Mouse (Mus musculus): Measurements from ENCODE around the gene Atf6b.

Gene Atf6b

DNA sequence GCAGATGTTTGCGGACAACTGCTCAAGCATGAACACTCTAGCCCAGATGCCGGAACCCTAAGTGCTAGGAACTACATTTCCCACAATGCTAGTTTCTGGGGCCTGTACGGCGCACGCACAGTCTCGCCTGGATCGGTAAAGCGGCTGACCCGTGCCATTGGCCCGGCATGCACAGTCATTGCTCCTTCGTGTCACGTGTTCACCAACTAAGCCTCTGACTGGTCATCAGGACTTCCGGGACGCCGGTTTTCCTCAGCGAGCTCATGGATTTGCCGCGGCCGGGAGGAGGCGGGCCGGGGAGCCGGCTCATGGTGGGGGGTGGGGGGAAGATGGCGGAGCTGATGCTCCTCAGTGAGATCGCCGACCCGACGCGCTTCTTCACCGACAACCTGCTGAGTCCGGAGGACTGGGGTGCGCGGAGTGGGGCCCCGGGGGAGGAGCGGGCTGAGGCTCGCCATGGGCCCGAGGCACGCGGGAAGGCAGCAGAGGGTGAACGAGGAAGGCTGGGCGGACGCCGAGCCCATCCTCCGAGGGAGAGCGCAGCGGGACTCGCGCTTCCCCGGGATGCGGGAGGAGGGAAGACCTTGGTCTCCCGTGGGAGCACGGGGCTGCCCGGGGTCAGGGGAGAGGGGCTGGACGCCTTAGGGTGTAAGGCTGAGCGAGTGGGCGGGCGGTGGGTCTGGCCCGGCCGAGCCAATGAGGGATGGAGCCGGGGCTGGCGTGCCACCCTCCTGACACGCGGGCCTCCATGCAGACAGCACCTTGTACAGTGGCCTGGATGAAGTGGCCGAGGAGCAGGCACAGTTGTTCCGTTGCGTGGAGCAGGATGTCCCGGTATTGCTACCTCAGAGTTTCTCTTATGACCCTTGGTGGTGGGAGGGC, at the start of gene Atf6b:
Gene Atf6b (plus strand): TSS at position 241 of the 882 bp plus-strand sequence.
- in situ Hi-C loops (cut with MboI, MseI), result loop anchor here (10.0 kb wide), 1 partner anchor 612 kb away; the partner anchor contains the start of genes Col11a2, Rxrb and Slc39a7

DNA sequence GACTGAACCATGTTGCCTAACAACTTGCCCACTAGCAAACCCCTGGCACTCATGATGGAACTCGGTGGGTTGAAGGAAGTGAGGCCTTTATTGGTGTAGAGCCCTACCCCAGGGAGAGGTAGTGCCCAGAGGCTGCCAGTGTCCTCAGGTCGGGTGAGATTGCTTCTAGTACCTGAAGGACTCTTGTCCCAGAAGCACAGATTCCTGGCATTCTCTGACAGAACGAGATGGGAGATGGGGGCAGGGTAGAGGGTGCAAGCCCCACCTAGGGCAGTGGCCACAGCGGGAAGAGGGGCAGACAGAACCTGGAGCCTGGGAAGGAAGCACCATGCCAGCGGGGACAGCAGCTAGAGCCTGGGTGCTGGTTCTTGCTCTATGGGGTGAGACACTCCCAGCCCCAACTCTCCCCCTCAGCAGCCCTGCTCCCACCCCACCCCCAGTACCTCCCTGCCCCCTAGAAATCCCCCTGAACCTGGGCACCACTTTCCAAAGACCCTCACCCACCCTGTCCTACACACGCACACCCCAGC, 49.3 kb upstream of the Atf6b start, which contains the start of gene Ager:
Gene Ager (plus strand): TSS at position 297 of the 530 bp plus-strand sequence.
- in situ Hi-C loops (cut with MboI, MseI), result no loop called here

GRCm38 (mm10) chr17:34599891-34600290, 47.1 kb upstream of the Atf6b start:
- in situ Hi-C loops (cut with MboI, MseI), result loop anchor here (25.0 kb wide), 1 partner anchor 688 kb away; the partner anchor contains the start of genes Daxx, Platr17, Tapbp and Zbtb22

GRCm38 (mm10) chr17:34601796-34602195, 45.1 kb upstream of the Atf6b start:
- in situ Hi-C loops (cut with MboI, MseI), result loop anchor here (25.0 kb wide), 1 partner anchor 689 kb away; the partner anchor contains the start of genes Daxx, Platr17, Tapbp and Zbtb22

DNA sequence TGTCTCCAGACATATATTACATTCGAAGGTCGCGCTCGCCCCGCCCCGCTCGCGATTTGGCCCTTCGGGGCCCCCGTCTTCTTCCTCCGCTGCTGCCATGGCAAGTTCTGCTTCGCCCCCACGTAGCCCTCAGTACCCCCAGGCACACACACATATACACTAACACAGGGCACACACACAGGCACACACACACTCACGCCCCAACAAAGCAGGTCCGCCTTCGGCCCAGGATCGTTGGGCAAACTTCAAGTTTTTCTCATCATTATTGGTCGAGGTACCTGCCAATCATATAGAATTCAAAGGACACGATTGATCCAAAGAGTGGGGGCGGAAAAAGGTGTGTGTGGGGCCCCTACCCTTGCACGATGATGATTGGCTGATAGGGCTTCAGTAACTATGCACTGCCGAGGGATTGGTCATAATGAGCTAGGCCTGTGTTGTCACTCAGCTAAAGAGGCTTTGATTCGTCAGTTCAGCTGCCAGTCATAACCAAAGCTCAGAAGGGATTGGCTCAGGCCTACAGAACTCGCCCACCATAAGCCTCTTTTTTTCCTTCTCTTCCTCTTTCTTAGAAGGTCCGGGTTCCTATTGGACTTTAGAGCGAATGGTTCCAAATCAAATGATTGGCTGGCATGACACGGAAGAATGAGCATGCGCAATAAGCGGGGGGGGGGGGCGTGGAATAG, 43.4 kb upstream of the Atf6b start, which contains the start of gene Rnf5:
Gene Rnf5 (minus strand): TSS at position 316 of the 686 bp plus-strand sequence.
- in situ Hi-C loops (cut with MboI, MseI), result loop anchor here (25.0 kb wide), 1 partner anchor 691 kb away; the partner anchor contains the start of genes Daxx, Platr17, Tapbp and Zbtb22

GRCm38 (mm10) chr17:34604061-34604508, 42.9 kb upstream of the Atf6b start, which contains the start of gene Agpat1:
Gene Agpat1, plus strand, starts transcription at chr17:34604262.
- in situ Hi-C loops (cut with MboI, MseI), result loop anchor here (25.0 kb wide), 1 partner anchor 692 kb away; the partner anchor contains the start of genes Daxx, Platr17, Tapbp and Zbtb22

- in situ Hi-C loops (cut with MboI, MseI), result loop anchor here (25.0 kb wide), 1 partner anchor 692 kb away; the partner anchor contains the start of genes Daxx, Platr17, Tapbp and Zbtb22
Observed at GRCm38 (mm10) chr17:34604511-34605237, 42.3 kb upstream of the Atf6b start.

- in situ Hi-C loops (cut with MboI, MseI), result loop anchor here (25.0 kb wide), 1 partner anchor 693 kb away; the partner anchor contains the start of genes Daxx, Platr17, Tapbp and Zbtb22
Observed at GRCm38 (mm10) chr17:34605609-34606008, 41.3 kb upstream of the Atf6b start.

GRCm38 (mm10) chr17:34606186-34607039, 40.5 kb upstream of the Atf6b start:
- in situ Hi-C loops (cut with MboI, MseI), result loop anchor here (25.0 kb wide), 1 partner anchor 694 kb away; the partner anchor contains the start of genes Daxx, Platr17, Tapbp and Zbtb22

GRCm38 (mm10) chr17:34607997-34608396, 38.9 kb upstream of the Atf6b start:
- in situ Hi-C loops (cut with MboI, MseI), result loop anchor here (25.0 kb wide), 1 partner anchor 696 kb away; the partner anchor contains the start of genes Daxx, Platr17, Tapbp and Zbtb22

GRCm38 (mm10) chr17:34611050-34611449, 35.9 kb upstream of the Atf6b start:
- in situ Hi-C loops (cut with MboI, MseI), result loop anchor here (5.0 to 25.0 kb wide), 3 partner anchors 44 to 699 kb away; partner anchors contain the start of genes Daxx, Platr17, Tapbp and Zbtb22

GRCm38 (mm10) chr17:34613054-34613645, 33.8 kb upstream of the Atf6b start:
- in situ Hi-C loops (cut with MboI, MseI), result loop anchor here (5.0 to 25.0 kb wide), 3 partner anchors 46 to 701 kb away; partner anchors contain the start of genes Daxx, Platr17, Tapbp and Zbtb22

GRCm38 (mm10) chr17:34613830-34614229, 33.1 kb upstream of the Atf6b start:
- in situ Hi-C loops (cut with MboI, MseI), result loop anchor here (5.0 to 25.0 kb wide), 3 partner anchors 47 to 702 kb away; partner anchors contain the start of genes Daxx, Platr17, Tapbp and Zbtb22

GRCm38 (mm10) chr17:34615871-34616270, 31.1 kb upstream of the Atf6b start, which contains the start of gene Egfl8:
Gene Egfl8, minus strand, starts transcription at chr17:34615971.
- in situ Hi-C loops (cut with MboI, MseI), result loop anchor here (25.0 kb wide), 1 partner anchor 704 kb away; the partner anchor contains the start of genes Daxx, Platr17, Tapbp and Zbtb22

DNA sequence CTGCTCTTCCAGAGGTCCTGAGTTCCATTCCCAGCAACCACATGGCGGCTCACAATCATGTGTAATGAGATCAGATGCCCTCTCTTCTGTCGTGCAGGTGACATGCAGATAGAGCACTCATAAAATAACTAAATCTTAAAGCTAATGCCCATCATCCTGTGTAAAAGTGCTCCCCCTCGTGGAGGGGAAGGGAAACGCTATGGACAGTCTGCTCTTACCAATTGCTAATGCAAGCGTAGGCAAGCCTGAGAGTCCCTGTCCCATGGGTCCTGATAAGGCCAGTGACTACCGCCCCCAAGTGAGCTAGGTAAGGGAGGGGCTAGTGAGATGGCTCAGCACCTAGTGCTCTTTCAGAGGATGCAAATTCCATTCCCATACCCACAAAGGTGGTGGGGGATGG, 27.9 kb upstream of the Atf6b start:
- in situ Hi-C loops (cut with MboI, MseI), result loop anchor here (25.0 kb wide), 1 partner anchor 707 kb away; the partner anchor contains the start of genes Daxx, Platr17, Tapbp and Zbtb22

- in situ Hi-C loops (cut with MboI, MseI), result loop anchor here (25.0 kb wide), 1 partner anchor 709 kb away; the partner anchor contains the start of genes Daxx, Platr17, Tapbp and Zbtb22
Observed at GRCm38 (mm10) chr17:34621006-34621405, 25.9 kb upstream of the Atf6b start.

- in situ Hi-C loops (cut with MboI, MseI), result loop anchor here (25.0 kb wide), 1 partner anchor 711 kb away; the partner anchor contains the start of genes Daxx, Platr17, Tapbp and Zbtb22
Observed at GRCm38 (mm10) chr17:34623161-34623560, 23.8 kb upstream of the Atf6b start.

DNA sequence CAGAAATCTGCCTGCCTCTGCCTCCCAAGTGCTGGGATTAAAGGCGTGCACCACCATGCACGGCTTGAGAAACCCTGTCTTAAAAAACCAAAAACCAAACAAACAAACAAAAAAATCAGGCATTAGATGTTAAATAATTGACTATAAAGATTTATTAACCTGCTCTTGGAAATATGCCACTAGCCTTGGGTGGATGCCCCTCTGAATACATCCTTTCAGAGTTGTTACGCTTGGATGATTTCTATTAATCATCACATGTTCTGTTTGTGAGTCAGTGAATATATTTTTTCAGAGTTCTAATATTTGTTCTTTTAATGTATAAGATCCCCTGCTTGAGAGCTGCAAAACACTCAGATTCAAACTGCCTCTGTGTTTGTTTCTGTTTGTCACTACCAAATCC, 22.0 kb upstream of the Atf6b start:
- in situ Hi-C loops (cut with MboI, MseI), result loop anchor here (25.0 kb wide), 1 partner anchor 713 kb away; the partner anchor contains the start of genes Daxx, Platr17, Tapbp and Zbtb22

Data from regulatory T cell (primary cell).